Comparison of ENCODE assay signal across 8 mouse cellular contexts in the genomic region with DNA sequence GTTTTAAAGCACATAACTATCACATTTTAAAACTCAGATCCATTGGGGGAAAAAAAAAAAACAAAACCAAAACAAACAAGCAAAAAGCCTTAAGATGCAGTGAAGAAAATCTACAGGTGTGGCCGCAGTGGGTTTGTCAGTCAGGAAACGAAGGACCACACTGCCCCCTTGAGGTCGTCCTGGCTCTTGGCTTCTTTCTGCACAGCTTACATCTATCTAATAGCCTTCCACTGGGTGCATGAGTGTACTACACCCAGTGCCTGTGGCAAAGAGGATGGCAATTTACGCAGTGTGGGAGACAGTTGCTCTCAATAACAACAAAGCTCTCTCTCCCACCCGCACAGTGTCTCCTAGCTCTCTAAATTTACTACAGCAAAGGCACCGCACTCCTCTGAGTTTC. TPM values are rescaled to one million over a fixed set of nuclear protein-coding genes. Genes with fewer than 3 reads are reported as not detected.
DNase-seq lines count a peak whose midpoint lies in the region; TF ChIP-seq lines count a peak whose summit lies in the region.
"Had no signal": no experiment of that assay in that cellular context is flagged by ENCODE, and none has a peak within 500 bp of the region (broad histone marks: within the 10 kb centered on the region; RNA-seq: fewer than 3 reads in every experiment).

No protein-coding gene starts in this region.

- 0 out of 2 replicates have a peak, but pooled peaks cover 3% of the 10 kb centered on the region for H3K4me1 ChIP-seq in E14TG2a.4 (replicated peaks; ENCODE audit: low read depth, low read length)
- H3K4me1 ChIP-seq: limb, embryonic 13.5 days had no signal

- DNase-seq in WW6 (ENCODE audit: low read depth, low spot score), result peak; percentile 71
- peak; percentile 62 to 79 for DNase-seq in cerebellum, postnatal 25 days
- peak; percentile 13 for DNase-seq in gonadal fat pad, adult 2 months (ENCODE audit: low read depth)
- peak; percentile 46 to 68 for DNase-seq in layer of hippocampus, adult 2 months (ENCODE audit: low spot score in 2 of 2)
- peak; percentile 84 for DNase-seq in lung, postnatal 36 days
- DNase-seq in right cerebral cortex, postnatal 25 days, result peak; percentile 43

- TF ChIP-seq CTCF in E14TG2a.4 (conservative IDR thresholded peaks at IDR 0.05; ENCODE audit: low read length), result peak; percentile 62
- peak; percentile 87 for TF ChIP-seq CTCF in layer of hippocampus, adult 2 months (conservative IDR thresholded peaks at IDR 0.05)

- no peaks in the 10 kb centered on the region for H3K36me3 ChIP-seq in E14TG2a.4 (ENCODE audit: insufficient read depth, low read length)

- no peak overlapping the region for H3K27ac ChIP-seq in layer of hippocampus, adult 2 months
- H3K27ac ChIP-seq: limb, embryonic 13.5 days had no signal

- no peak overlapping the region for H3K4me3 ChIP-seq in E14TG2a.4 (replicated peaks; ENCODE audit: low read length)
- H3K4me3 ChIP-seq in layer of hippocampus, adult 2 months, result no peak overlapping the region
- H3K4me3 ChIP-seq: limb, embryonic 13.5 days had no signal

- H3K9me3 ChIP-seq in E14TG2a.4 (ENCODE audit: low read length), result peaks cover 4% of the 10 kb centered on the region; the same call in 1 of the 2 replicates
- H3K9me3 ChIP-seq: limb, embryonic 13.5 days had no signal

- H3K27me3 ChIP-seq in E14TG2a.4 (ENCODE audit: insufficient read depth, low read length), result no peaks in the 10 kb centered on the region
- H3K27me3 ChIP-seq: limb, embryonic 13.5 days had no signal

RNA-seq across cellular contexts. Expression of a gene that starts 19.8 kb away (rescaled TPM):
- 7.6 and 7.7 TPM in 2 replicates for polyA plus RNA-seq in gonadal fat pad, adult 2 months (2012; rRNA removed)
- 1 to 10 TPM; 5.9 to 8.5 TPM for total RNA-seq in layer of hippocampus, adult 2 months (2021)

RNA-seq across cellular contexts. Expression of a gene that starts 36.6 kb away (rescaled TPM):
- polyA plus RNA-seq in gonadal fat pad, adult 2 months (2012; rRNA removed), result 7.7 and 8.8 TPM in 2 replicates
- total RNA-seq in layer of hippocampus, adult 2 months (2021), result 10 to 100 TPM; 11.6 to 11.7 TPM

Comparison
In these comparisons a context has a peak if more than half of its experiments do, and no peak if none do; other contexts are left out.
1. DNase-seq: peak in every context shown above with its lines; median percentile 84 in lung, postnatal 36 days; 71 in WW6; 70 in cerebellum, postnatal 25 days; 57 in layer of hippocampus, adult 2 months; 43 in right cerebral cortex, postnatal 25 days; 13 in gonadal fat pad, adult 2 months.